Mouse (Mus musculus) layer of hippocampus, adult 2 months (tissue): ENCODE measurements around the gene Tmprss15. TPM values are rescaled to one million over a fixed set of nuclear protein-coding genes. Genes with fewer than 3 reads are reported as not detected.

Experiments
- DNase-seq, 2 experiments: peaks; one replicate each; pipeline ENCODE4 v3.0.0; 2022; ENCODE audit warnings: low spot score in 2 of 2
- H3K27ac ChIP-seq: fragments of 200-600 bp; 2 replicates; pipeline ENCODE4 v1.8.1; 2022
- H3K4me3 ChIP-seq: fragments of 200-600 bp; 2 replicates; pipeline ENCODE4 v1.8.1; 2022; ENCODE audit warnings: mild to moderate bottlenecking
- CTCF ChIP-seq: fragments of 200-600 bp; conservative IDR thresholded peaks from 2 replicates; pipeline ENCODE4 v1.8.1; 2022; ENCODE audit warnings: antibody characterized with exemption, mild to moderate bottlenecking, moderate library complexity
- long read RNA-seq, 2 experiments: library from polyadenylated mRNA; stranded (forward); transcript quantifications; one replicate each; pipeline ENCODE4 v2.0.0; 2021; ENCODE audit warnings: borderline mapping rate in 2 of 2
- total RNA-seq, 2 experiments: library from RNA; stranded (reverse); gene quantifications; 2 replicates each; pipeline ENCODE4 v1.2.3; 2021

Gene Tmprss15
- not detected for total RNA-seq
- long read RNA-seq, experiment 1: 0 reads
- long read RNA-seq, experiment 2: 0 reads

GRCm38 (mm10) chr16:79090997-79091396, at the start of gene Tmprss15:
Gene Tmprss15, minus strand, starts transcription at chr16:79091097.
- TF ChIP-seq CTCF: no peak
- DNase-seq: no peak
- H3K4me3 ChIP-seq: no peak within 1 kb of the TSS
- no peak within 1 kb of the TSS for H3K27ac ChIP-seq

- TF ChIP-seq CTCF: no peak
- H3K4me3 ChIP-seq: no peak overlapping the region
- no peak for DNase-seq
- H3K27ac ChIP-seq: no peak overlapping the region
Measured at GRCm38 (mm10) chr16:79114879-79115278, 24.0 kb upstream of the Tmprss15 start.

- TF ChIP-seq CTCF: no peak
- Histone ChIP-seq H3K4me3 (no peak overlapping the region), H3K27ac (no peak overlapping the region)
- no peak for DNase-seq
Measured at GRCm38 (mm10) chr16:79109516-79109915, 18.6 kb upstream of the Tmprss15 start.

GRCm38 (mm10) chr16:79108969-79109368, 18.1 kb upstream of the Tmprss15 start:
- no peak for DNase-seq
- no peak for TF ChIP-seq CTCF
- Histone ChIP-seq H3K27ac (no peak overlapping the region), H3K4me3 (no peak overlapping the region)

GRCm38 (mm10) chr16:79100325-79100724, 9.4 kb upstream of the Tmprss15 start:
- TF ChIP-seq CTCF: no peak
- Histone ChIP-seq H3K27ac (no peak overlapping the region), H3K4me3 (no peak overlapping the region)
- no peak for DNase-seq

- DNase-seq: no peak
- no peak for TF ChIP-seq CTCF
- no peak overlapping the region for H3K4me3 ChIP-seq
- H3K27ac ChIP-seq: no peak overlapping the region
Measured at GRCm38 (mm10) chr16:79098321-79098720, 7.4 kb upstream of the Tmprss15 start.

- Histone ChIP-seq H3K4me3 (no peak overlapping the region), H3K27ac (no peak overlapping the region)
- TF ChIP-seq CTCF: no peak
- no peak for DNase-seq
Measured at GRCm38 (mm10) chr16:79086550-79086949, 4.3 kb downstream of the Tmprss15 start.

GRCm38 (mm10) chr16:79063848-79064247, 27.0 kb downstream of the Tmprss15 start:
- DNase-seq: no peak
- peak; percentile 59 for TF ChIP-seq CTCF
- Histone ChIP-seq H3K27ac (no peak overlapping the region), H3K4me3 (no peak overlapping the region)

- DNase-seq: peak; percentile 8 to 43
- peak; percentile 78 for TF ChIP-seq CTCF
- Histone ChIP-seq H3K4me3 (no peak overlapping the region), H3K27ac (no peak overlapping the region)
Measured at GRCm38 (mm10) chr16:79058775-79059558, 31.9 kb downstream of the Tmprss15 start.

- H3K27ac ChIP-seq: no peak overlapping the region
- no peak for DNase-seq
Measured at GRCm38 (mm10) chr16:79032593-79032992, 58.3 kb downstream of the Tmprss15 start.

GRCm38 (mm10) chr16:79002812-79003211, 88.1 kb downstream of the Tmprss15 start:
- Histone ChIP-seq H3K27ac (no peak overlapping the region), H3K4me3 (no peak overlapping the region)
- no peak for DNase-seq
- no peak for TF ChIP-seq CTCF

More at GRCm38 (mm10) chr16:79032593-79032992, 58.3 kb downstream of the Tmprss15 start:
- no peak for TF ChIP-seq CTCF
- H3K4me3 ChIP-seq: no peak overlapping the region

- no peak overlapping the region for H3K27ac ChIP-seq
- no peak for TF ChIP-seq CTCF
- no peak overlapping the region for H3K4me3 ChIP-seq
- no peak for DNase-seq
Measured at GRCm38 (mm10) chr16:79001679-79002078, 89.2 kb downstream of the Tmprss15 start.

- H3K4me3 ChIP-seq: no peak overlapping the region
- no peak for DNase-seq
- no peak overlapping the region for H3K27ac ChIP-seq
- no peak for TF ChIP-seq CTCF
Measured at GRCm38 (mm10) chr16:78976384-78976783, 114.5 kb downstream of the Tmprss15 start.

GRCm38 (mm10) chr16:78974099-78974498, 116.8 kb downstream of the Tmprss15 start:
- H3K27ac ChIP-seq: no peak overlapping the region
- DNase-seq: no peak
- H3K4me3 ChIP-seq: no peak overlapping the region
- no peak for TF ChIP-seq CTCF
